Mouse (Mus musculus): ENCODE results near the gene Mrgprb3. TPM values are rescaled to one million over a fixed set of nuclear protein-coding genes. Genes with fewer than 3 reads are reported as not detected.

Mrgprb3 gene
- not detected for total RNA-seq (2023)

GRCm38 (mm10) chr7:48643711-48644110 lies at the start of gene Mrgprb3:
Gene Mrgprb3, minus strand, starts transcription at chr7:48643811.

Other genes starting within 250 kb of the Mrgprb3 start
- gene Mrgprb1, start 187.5 kb downstream of the Mrgprb3 start, total RNA-seq (2023): not detected
- not detected for gene Mrgprx2, start 144.5 kb downstream of the Mrgprb3 start, total RNA-seq (2023)
- not detected for gene Mrgprb2, start 85.7 kb downstream of the Mrgprb3 start, total RNA-seq (2023)
- 10 to 100 TPM; 16.6 to 20.2 TPM for gene Zdhhc13, start 145.2 kb upstream of the Mrgprb3 start, total RNA-seq (2023)
- not detected for gene Csrp3, start 204.2 kb upstream of the Mrgprb3 start, total RNA-seq (2023)
- gene E2f8, start 237.8 kb upstream of the Mrgprb3 start, total RNA-seq (2023): 10 to 100 TPM; 67.5 to 68.9 TPM